Mouse (Mus musculus) testis, adult 2 months (tissue): ENCODE results near the gene Fam47e.

Source experiments
- CTCF ChIP-seq: fragments of 200-500 bp; IDR thresholded peaks from 2 replicates; pipeline ENCODE4 v1.5.1; 2012; ENCODE audit warnings: low read depth, mild to moderate bottlenecking, inconsistent platforms, low read length, moderate library complexity; ENCODE audit not compliant: control insufficient read depth, insufficient read depth, insufficient replicate concordance
- POLR2A ChIP-seq: fragments of 200-500 bp; IDR thresholded peaks from 2 replicates; pipeline ENCODE4 v1.6.1; 2012; ENCODE audit warnings: low read depth, mild to moderate bottlenecking, inconsistent platforms, low read length, moderate library complexity; ENCODE audit not compliant: control insufficient read depth

DNA sequence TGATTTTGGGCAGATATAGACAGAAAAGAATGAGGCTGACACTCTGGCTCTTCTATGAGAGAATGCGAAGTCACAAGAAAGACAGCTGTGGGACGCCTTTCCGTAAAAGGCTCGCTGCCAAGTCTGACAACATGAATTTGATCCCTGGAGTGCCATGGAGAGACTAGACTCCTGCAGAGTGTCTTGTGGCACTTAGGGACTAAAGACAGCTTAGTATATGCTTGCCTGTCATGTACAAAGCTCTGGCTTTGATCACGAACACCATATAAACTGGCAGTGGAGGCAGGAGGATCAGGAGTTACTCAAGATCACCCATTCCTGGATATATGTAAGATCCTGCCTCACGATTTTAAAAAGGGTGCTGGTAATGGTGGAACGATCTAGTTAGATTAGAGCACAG, 73.0 kb downstream of the Fam47e start:
- no peak for TF ChIP-seq CTCF
- TF ChIP-seq POLR2A, result no peak
